Mouse (Mus musculus): ENCODE results near the gene Acad11. TPM values are rescaled to one million over a fixed set of nuclear protein-coding genes. Genes with fewer than 3 reads are reported as not detected.

The Acad11 gene
- polyA plus RNA-seq, 1 experiment from 2014 or later, result 7.9 TPM

DNA sequence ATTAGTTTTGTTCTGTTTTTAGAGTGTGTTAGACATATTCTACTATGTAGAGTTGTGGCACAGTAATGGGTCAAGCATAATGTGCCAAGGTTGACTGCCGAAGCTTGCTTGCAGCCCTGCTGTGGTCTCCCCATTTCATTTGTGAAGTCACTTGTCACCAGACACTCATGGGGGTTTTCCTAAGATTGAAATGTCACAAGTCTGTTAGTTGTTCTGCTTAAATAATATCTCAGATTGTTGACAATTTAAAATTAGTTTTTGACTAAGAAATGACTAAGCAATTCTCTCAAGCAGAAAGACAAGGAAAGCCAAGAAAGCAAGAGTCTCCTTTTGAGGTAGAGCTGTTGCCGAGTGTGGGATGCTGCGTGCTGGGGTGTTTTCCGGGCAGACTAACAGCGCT is 29.8 kb downstream of the Acad11 start:
- WGBS, result 96% methylated on average over 5 of the region's 5 CpGs
- Histone ChIP-seq H3K36me3 (ENCODE audit: control insufficient read depth, insufficient read depth, low read length) (no peaks in the 10 kb centered on the region), H3K9me3 (ENCODE audit: control insufficient read depth, low read depth, low read length) (no peaks in the 10 kb centered on the region), H3K27ac (ENCODE audit: low read length) (no peak overlapping the region), H3K4me1 (ENCODE audit: control insufficient read depth, insufficient read depth, low read length) (no peaks in the 10 kb centered on the region), H3K9ac (replicated peaks; ENCODE audit: low read depth, low read length) (no peak overlapping the region), H3K27me3 (ENCODE audit: control insufficient read depth, insufficient read depth, low read length) (no peaks in the 10 kb centered on the region), H3K4me3 (ENCODE audit: low read depth, low read length) (no peak overlapping the region), H3K4me2 (replicated peaks; ENCODE audit: low read depth, low read length) (no peak overlapping the region)
- no peak for ATAC-seq (ENCODE audit: insufficient number of reproducible peaks, insufficient read depth, low FRiP score, low read depth)

DNA sequence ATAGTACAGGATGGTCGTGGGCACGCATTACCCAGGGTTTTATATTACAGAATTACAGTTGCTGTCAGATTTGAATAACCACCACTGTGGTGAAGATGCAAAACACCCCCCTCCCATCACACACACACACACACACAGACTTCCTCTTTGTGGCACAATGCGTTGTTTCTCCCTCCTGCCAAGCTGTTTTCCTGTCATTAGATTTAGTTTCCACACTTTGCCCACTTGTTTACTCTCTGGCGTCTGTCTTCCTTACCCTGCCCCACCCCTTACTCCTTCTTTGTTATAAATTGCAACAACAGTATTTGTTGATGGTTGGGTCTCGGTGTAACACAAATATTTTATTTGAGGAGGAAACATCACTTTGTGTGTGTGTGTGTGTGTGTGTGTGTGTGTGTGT is 35.1 kb downstream of the Acad11 start:
- no peak overlapping the region for H3K4me3 ChIP-seq (ENCODE audit: low read depth, low read length)
- no peak overlapping the region for H3K9ac ChIP-seq (replicated peaks; ENCODE audit: low read depth, low read length)
- H3K4me1 ChIP-seq (ENCODE audit: control insufficient read depth, insufficient read depth, low read length), result no peaks in the 10 kb centered on the region
- no peak overlapping the region for H3K27ac ChIP-seq (ENCODE audit: low read length)
- H3K9me3 ChIP-seq (ENCODE audit: control insufficient read depth, low read depth, low read length), result no peaks in the 10 kb centered on the region
- no peak overlapping the region for H3K4me2 ChIP-seq (replicated peaks; ENCODE audit: low read depth, low read length)
- H3K36me3 ChIP-seq (ENCODE audit: control insufficient read depth, insufficient read depth, low read length), result no peaks in the 10 kb centered on the region
- H3K27me3 ChIP-seq (ENCODE audit: control insufficient read depth, insufficient read depth, low read length), result no peaks in the 10 kb centered on the region
- no peak for ATAC-seq (ENCODE audit: insufficient number of reproducible peaks, insufficient read depth, low FRiP score, low read depth)
- 60% methylated on average over 5 of the region's 5 CpGs for WGBS

GRCm38 (mm10) chr9:104099060-104099459 is 35.9 kb downstream of the Acad11 start:
- Histone ChIP-seq H3K36me3 (ENCODE audit: control insufficient read depth, insufficient read depth, low read length) (no peaks in the 10 kb centered on the region), H3K9ac (replicated peaks; ENCODE audit: low read depth, low read length) (no peak overlapping the region), H3K27me3 (ENCODE audit: control insufficient read depth, insufficient read depth, low read length) (no peaks in the 10 kb centered on the region), H3K4me2 (replicated peaks; ENCODE audit: low read depth, low read length) (no peak overlapping the region), H3K4me3 (ENCODE audit: low read depth, low read length) (no peak overlapping the region), H3K27ac (ENCODE audit: low read length) (no peak overlapping the region), H3K9me3 (ENCODE audit: control insufficient read depth, low read depth, low read length) (no peaks in the 10 kb centered on the region), H3K4me1 (ENCODE audit: control insufficient read depth, insufficient read depth, low read length) (no peaks in the 10 kb centered on the region)
- ATAC-seq (ENCODE audit: insufficient number of reproducible peaks, insufficient read depth, low FRiP score, low read depth), result no peak
- WGBS, result 86% methylated on average over 11 of the region's 11 CpGs

DNA sequence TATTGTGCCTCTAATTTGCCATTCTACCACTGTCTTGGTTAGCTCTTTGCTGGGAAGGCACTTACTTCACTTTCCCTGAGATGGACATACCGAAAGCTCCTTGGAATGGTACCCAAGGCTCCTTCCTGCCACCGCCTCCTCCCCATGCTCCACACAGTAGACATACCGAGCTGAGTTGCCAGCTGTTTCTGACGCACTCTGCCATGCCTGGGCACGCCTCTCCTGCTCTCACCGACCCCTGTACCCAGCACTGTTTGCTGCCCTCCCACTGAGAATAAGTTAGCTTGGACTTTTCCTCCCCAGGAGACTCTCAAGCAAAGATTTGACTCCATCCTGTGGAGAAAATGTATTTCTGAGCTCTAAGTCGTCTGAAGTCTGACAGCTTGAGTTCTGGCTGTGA is 37.6 kb downstream of the Acad11 start:
- Histone ChIP-seq H3K36me3 (ENCODE audit: control insufficient read depth, insufficient read depth, low read length) (no peaks in the 10 kb centered on the region), H3K4me1 (ENCODE audit: control insufficient read depth, insufficient read depth, low read length) (no peaks in the 10 kb centered on the region), H3K4me2 (replicated peaks; ENCODE audit: low read depth, low read length) (no peak overlapping the region), H3K9ac (replicated peaks; ENCODE audit: low read depth, low read length) (no peak overlapping the region), H3K9me3 (ENCODE audit: control insufficient read depth, low read depth, low read length) (no peaks in the 10 kb centered on the region), H3K27ac (ENCODE audit: low read length) (no peak overlapping the region), H3K27me3 (ENCODE audit: control insufficient read depth, insufficient read depth, low read length) (no peaks in the 10 kb centered on the region), H3K4me3 (ENCODE audit: low read depth, low read length) (no peak overlapping the region)
- WGBS, result 58% methylated on average over 7 of the region's 7 CpGs
- ATAC-seq (ENCODE audit: insufficient number of reproducible peaks, insufficient read depth, low FRiP score, low read depth), result no peak

DNA sequence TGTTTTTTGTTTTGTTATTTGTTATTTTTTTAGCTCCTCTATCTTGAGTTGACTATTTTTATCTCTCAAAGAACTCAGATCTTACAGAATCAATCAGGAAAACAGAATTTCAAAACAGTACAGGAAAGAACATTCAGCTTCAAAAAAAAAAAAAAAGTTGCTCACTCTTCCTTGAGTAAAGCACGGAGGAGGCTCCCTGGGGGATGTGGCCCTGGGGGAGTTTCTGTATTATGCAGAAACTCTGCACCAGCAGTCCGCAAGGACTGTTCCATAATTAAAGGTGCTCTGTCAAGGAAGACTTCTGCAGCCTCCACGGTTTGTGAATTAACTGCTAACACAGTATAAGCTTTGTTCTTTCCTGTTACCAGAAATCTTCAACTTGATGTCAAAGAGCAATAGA is 38.3 kb downstream of the Acad11 start:
- H3K36me3 ChIP-seq (ENCODE audit: control insufficient read depth, insufficient read depth, low read length), result no peaks in the 10 kb centered on the region
- no peak overlapping the region for H3K4me3 ChIP-seq (ENCODE audit: low read depth, low read length)
- no peaks in the 10 kb centered on the region for H3K27me3 ChIP-seq (ENCODE audit: control insufficient read depth, insufficient read depth, low read length)
- H3K4me2 ChIP-seq (replicated peaks; ENCODE audit: low read depth, low read length), result no peak overlapping the region
- no peak overlapping the region for H3K27ac ChIP-seq (ENCODE audit: low read length)
- H3K9ac ChIP-seq (replicated peaks; ENCODE audit: low read depth, low read length), result no peak overlapping the region
- H3K4me1 ChIP-seq (ENCODE audit: control insufficient read depth, insufficient read depth, low read length), result no peaks in the 10 kb centered on the region
- ATAC-seq (ENCODE audit: insufficient number of reproducible peaks, insufficient read depth, low FRiP score, low read depth), result no peak
- H3K9me3 ChIP-seq (ENCODE audit: control insufficient read depth, low read depth, low read length), result no peaks in the 10 kb centered on the region
- 46% methylated on average over 3 of the region's 3 CpGs for WGBS

DNA sequence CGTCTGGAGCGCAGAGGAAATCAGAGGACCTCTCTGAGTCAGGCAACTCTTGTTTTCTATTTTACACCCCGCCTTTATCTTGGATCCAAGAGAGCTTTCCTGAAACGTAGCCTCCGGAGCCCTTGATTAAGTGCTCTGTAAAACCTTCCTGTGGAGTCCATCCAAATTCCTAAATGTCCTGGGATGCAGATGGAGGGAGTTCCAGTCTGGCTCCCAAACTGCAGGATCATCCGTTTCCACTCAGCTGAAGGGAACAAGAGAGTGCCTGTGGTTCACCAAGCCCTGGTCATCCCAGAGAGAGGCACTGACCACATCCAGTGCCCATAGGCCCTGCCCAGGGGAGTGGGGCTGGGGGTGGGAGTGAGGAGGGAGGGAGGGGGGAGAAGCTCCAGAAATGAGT is 39.1 kb downstream of the Acad11 start:
- Histone ChIP-seq H3K27me3 (ENCODE audit: control insufficient read depth, insufficient read depth, low read length) (no peaks in the 10 kb centered on the region), H3K4me1 (ENCODE audit: control insufficient read depth, insufficient read depth, low read length) (no peaks in the 10 kb centered on the region), H3K9me3 (ENCODE audit: control insufficient read depth, low read depth, low read length) (no peaks in the 10 kb centered on the region), H3K4me3 (ENCODE audit: low read depth, low read length) (no peak overlapping the region), H3K27ac (ENCODE audit: low read length) (no peak overlapping the region), H3K9ac (replicated peaks; ENCODE audit: low read depth, low read length) (no peak overlapping the region), H3K4me2 (replicated peaks; ENCODE audit: low read depth, low read length) (no peak overlapping the region), H3K36me3 (ENCODE audit: control insufficient read depth, insufficient read depth, low read length) (no peaks in the 10 kb centered on the region)
- 33% methylated on average over 6 of the region's 6 CpGs for WGBS
- no peak for ATAC-seq (ENCODE audit: insufficient number of reproducible peaks, insufficient read depth, low FRiP score, low read depth)

GRCm38 (mm10) chr9:104102901-104103300 is 39.7 kb downstream of the Acad11 start:
- Histone ChIP-seq H3K9ac (replicated peaks; ENCODE audit: low read depth, low read length) (no peak overlapping the region), H3K9me3 (ENCODE audit: control insufficient read depth, low read depth, low read length) (no peaks in the 10 kb centered on the region), H3K4me3 (ENCODE audit: low read depth, low read length) (no peak overlapping the region), H3K4me2 (replicated peaks; ENCODE audit: low read depth, low read length) (no peak overlapping the region), H3K27ac (ENCODE audit: low read length) (no peak overlapping the region), H3K36me3 (ENCODE audit: control insufficient read depth, insufficient read depth, low read length) (no peaks in the 10 kb centered on the region), H3K27me3 (ENCODE audit: control insufficient read depth, insufficient read depth, low read length) (no peaks in the 10 kb centered on the region), H3K4me1 (ENCODE audit: control insufficient read depth, insufficient read depth, low read length) (no peaks in the 10 kb centered on the region)
- 63% methylated on average over 2 of the region's 2 CpGs for WGBS
- no peak for ATAC-seq (ENCODE audit: insufficient number of reproducible peaks, insufficient read depth, low FRiP score, low read depth)

DNA sequence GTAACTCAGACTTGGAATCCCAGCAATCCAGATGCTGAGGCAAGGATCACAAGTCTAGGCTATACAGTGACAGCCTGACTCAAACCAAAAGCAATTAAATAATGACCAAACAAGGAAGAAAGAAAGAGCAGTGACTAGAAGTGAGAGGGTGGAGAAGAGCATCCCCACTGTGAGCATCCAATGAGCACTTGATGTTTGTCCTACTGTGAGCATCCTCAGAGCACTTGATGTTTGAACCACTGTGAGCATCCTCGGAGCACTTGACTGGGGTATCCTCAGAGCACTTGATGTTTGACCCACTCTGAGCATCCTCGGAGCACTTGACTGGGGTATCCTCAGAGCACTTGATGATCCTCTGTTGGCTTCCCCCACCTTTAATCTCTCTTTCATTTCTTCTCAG is 41.8 kb downstream of the Acad11 start:
- Histone ChIP-seq H3K27ac (ENCODE audit: low read length) (no peak overlapping the region), H3K4me1 (ENCODE audit: control insufficient read depth, insufficient read depth, low read length) (no peaks in the 10 kb centered on the region), H3K4me3 (ENCODE audit: low read depth, low read length) (no peak overlapping the region), H3K4me2 (replicated peaks; ENCODE audit: low read depth, low read length) (no peak overlapping the region), H3K27me3 (ENCODE audit: control insufficient read depth, insufficient read depth, low read length) (no peaks in the 10 kb centered on the region), H3K9ac (replicated peaks; ENCODE audit: low read depth, low read length) (no peak overlapping the region), H3K9me3 (ENCODE audit: control insufficient read depth, low read depth, low read length) (no peaks in the 10 kb centered on the region), H3K36me3 (ENCODE audit: control insufficient read depth, insufficient read depth, low read length) (no peaks in the 10 kb centered on the region)
- WGBS, result 88% methylated on average over 2 of the region's 2 CpGs
- no peak for ATAC-seq (ENCODE audit: insufficient number of reproducible peaks, insufficient read depth, low FRiP score, low read depth)

- WGBS, result 76% methylated on average over 9 of the region's 9 CpGs
- no peak for ATAC-seq (ENCODE audit: insufficient number of reproducible peaks, insufficient read depth, low FRiP score, low read depth)
- Histone ChIP-seq H3K4me3 (ENCODE audit: low read depth, low read length) (no peak overlapping the region), H3K9ac (replicated peaks; ENCODE audit: low read depth, low read length) (no peak overlapping the region), H3K36me3 (ENCODE audit: control insufficient read depth, insufficient read depth, low read length) (no peaks in the 10 kb centered on the region), H3K9me3 (ENCODE audit: control insufficient read depth, low read depth, low read length) (peaks cover 4% of the 10 kb centered on the region; the same call in 1 of the 2 replicates), H3K27ac (ENCODE audit: low read length) (no peak overlapping the region), H3K27me3 (ENCODE audit: control insufficient read depth, insufficient read depth, low read length) (no peaks in the 10 kb centered on the region), H3K4me2 (replicated peaks; ENCODE audit: low read depth, low read length) (no peak overlapping the region), H3K4me1 (ENCODE audit: control insufficient read depth, insufficient read depth, low read length) (no peaks in the 10 kb centered on the region)
Observed at GRCm38 (mm10) chr9:104106930-104107329, 43.8 kb downstream of the Acad11 start.

All from stomach, embryonic 14.5 days (tissue).